Mouse (Mus musculus) c-Kit-negative CD71-positive TER-119-positive erythroid progenitor cells, embryonic 14.5 days (primary cell): Measurements from ENCODE around the gene Cts6.
"Not testable (repeated sequence)": the region's sequence is repeated elsewhere in the genome, so short reads cannot be mapped to it uniquely, and the experiment has no call there.

Experiments
- DNase-seq: peaks from one replicate; pipeline ENCODE4 v3.0.0-alpha.2; 2013; ENCODE audit warnings: low read depth, low spot score

The Cts6 gene

DNA sequence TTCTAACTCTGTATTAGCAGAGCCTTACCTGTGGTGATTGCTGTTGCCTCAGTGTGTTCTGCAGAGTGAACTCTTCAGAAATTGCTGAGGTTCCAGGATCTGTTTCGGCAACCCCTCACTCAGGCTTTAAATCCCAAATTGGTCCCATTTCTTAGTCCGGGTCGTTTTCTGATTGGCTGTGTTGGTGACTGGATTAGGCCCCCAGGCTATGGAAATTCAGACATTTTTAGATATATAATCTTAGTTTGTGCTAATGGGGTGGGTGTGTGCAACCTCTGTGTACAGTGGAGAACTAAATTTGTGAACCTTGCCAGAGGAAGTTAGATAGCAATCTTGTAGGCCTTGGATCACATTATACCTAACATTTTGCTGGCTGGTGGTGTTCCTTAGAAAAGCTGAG, at the start of gene Cts6:
Cts6 (minus strand) TSS at position 101 of the 400 bp plus-strand sequence.
- DNase-seq, result no peak

DNA sequence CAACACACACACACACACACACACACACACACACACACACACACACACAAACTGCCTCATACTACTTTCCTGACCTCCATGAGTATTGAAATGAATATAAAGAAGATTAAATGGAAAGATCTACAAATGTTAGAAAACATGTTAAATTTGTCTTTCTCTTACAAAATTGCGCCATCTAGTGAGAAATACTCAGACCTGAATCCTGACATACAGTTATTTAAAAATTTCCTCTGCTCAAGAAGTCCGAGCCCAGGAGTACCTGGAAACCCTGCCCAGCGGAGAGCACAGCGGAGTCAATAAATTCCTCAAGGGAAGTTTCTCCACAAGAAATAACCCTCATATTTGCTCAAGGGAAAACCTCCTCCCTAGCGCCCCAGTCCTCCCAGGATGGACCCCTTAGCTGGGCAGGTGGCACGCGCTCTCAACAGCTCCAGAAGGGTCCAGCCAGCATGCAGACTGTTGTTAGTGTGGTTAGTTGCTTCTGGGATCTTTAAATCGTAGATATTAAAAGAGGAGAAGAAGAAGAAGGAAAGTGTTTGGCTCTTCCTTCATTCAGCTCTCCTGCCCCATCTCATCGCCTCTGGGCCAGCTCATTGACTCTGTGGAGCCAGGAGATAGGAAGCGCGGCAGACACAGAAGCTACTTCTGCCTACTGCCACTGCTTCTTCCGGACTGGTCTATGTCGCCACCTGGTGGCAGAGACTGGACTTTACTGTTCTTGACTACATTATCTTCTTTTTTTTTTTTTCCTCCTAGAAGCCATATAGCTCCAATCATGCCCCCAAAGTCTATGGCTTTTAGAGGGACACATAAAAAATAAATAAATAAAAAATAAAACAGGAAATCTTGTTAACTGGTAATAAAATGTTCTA, 38.1 kb upstream of the Cts6 start:
- peak; percentile 2 for DNase-seq

DNA sequence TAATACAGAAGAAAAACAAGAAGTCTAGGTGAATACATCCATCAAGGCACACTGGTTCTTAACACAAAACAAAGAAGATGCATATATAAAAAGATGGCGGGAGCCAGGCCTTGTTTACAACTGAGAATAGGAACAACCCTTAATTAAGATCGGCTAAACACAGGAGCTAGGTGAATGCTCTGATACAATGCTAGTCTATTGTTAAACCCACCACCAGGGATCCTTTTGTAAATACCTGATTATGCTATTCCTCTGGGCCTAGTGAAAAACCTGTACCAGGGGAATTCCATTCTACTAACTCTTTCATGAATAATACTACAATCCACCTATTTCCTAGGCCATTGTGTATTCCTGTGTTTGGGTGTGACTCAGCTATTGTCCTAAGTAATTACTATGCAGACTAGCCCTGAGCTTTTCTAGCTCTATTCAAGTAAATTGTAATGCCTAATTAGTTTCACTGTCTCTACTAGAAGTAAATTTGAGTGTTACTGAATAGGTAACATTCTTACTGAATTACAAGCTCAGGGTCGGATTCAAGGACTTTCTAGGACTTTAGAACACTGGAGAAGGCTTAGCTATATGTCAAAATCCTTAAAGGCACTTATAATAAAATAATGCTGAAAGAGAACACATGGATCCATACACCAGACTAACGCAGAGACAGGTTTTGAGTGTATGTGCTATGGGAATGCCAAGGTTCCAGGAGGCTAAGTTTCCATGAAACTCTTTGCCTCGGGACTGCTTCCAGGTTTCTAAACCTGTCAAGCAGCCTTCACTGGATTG, 17.9 kb downstream of the Cts6 start:
- DNase-seq, result not testable (repeated sequence)

DNA sequence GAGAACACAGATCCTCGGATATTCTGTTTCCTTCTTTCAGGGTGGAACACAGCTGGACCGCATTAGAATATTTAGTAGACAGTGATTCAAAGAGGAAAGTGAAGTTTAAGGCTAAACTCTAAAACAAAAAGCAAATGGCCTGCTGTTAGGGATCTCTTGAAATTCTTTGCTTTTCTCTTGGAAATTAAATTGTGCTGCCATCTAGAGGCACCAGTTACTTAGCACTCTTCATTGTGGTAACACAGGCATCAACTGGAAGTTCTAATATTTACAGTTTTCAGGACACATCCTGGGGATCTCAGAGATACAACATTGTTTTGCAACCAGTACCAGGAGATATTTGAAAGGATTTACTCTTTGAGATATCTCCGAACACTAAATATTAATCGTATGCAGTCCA, 38.6 kb downstream of the Cts6 start:
- DNase-seq, result no peak

DNA sequence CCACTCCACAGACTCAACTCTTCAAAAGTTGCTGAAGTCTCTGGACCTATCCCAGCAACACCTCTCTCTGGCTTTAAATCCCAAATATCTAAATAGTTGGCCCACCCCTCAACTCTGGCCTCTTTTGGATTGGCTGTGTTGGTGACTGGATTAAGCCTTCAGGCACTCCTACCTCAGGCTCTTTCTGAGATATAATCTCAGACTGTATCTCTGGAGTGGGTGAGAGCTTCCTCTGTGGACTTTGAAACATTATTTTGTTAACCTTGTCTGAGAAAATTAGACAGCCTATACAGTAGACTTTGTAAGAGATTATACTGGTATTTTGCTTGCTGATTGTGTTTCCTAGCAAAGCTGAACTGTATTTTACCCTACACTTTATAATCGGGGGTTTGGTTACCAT, 39.1 kb downstream of the Cts6 start, which contains the start of gene Ctsr:
Ctsr (minus strand) TSS at position 101 of the 400 bp plus-strand sequence.
- DNase-seq, result no peak
